ENCODE assay signal across 9 mouse cellular contexts in the genomic region with DNA sequence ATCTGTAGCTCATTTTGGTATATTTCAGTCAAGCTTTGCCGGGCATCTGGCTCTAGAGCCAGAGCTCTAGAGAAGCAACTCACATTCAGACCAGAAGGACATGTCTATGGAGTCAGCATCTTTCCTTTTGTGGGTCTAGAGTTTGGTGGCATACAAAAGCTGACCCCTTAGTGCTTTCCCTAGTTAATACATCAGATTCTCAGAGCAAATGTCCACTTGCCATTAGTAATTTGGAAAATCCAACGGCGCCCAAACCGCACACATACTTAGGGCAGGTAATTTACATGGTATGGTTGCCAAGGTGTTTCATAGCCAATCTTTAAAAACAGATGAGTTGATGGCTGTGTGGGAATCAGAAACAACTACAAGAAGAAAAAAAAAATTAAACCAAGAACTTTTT. TPM values are rescaled to one million over a fixed set of nuclear protein-coding genes. Genes with fewer than 3 reads are reported as not detected.
A peak's percentile ranks its signal among the peaks of the same experiment; 100 is the strongest.
DNase-seq lines count a peak whose midpoint lies in the region; ATAC-seq and TF ChIP-seq lines count a peak whose summit lies in the region.
"Had no signal": no experiment of that assay in that cellular context is flagged by ENCODE, and none has a peak within 500 bp of the region (broad histone marks: within the 10 kb centered on the region; RNA-seq: fewer than 3 reads in every experiment).

No protein-coding gene starts in this region.

- peak overlapping the region; percentile 90 for H3K9ac ChIP-seq in heart, embryonic 12.5 days
- no peak overlapping the region for H3K9ac ChIP-seq in hindbrain, embryonic 13.5 days
- H3K9ac ChIP-seq in liver, postnatal 0 days (replicated peaks) = no peak overlapping the region

- DNase-seq in heart, adult 18-20 months = no peak
- no peak for DNase-seq in embryonic facial prominence, embryonic 10.5 days (ENCODE audit: low spot score)
- no peak for DNase-seq in liver, postnatal 0 days
- no peak for DNase-seq in urinary bladder, adult 2 months (ENCODE audit: low spot score)
- DNase-seq in urinary bladder, postnatal 10 days (ENCODE audit: low spot score) = no peak
- DNase-seq in T-cell, adult 2 months (ENCODE audit: low spot score) = no peak
- DNase-seq: right cerebral cortex, postnatal 14 days had no signal

- TF ChIP-seq CTCF in liver, postnatal 0 days (IDR thresholded peaks at IDR 0.05; ENCODE audit: low read depth) = no peak

- H3K36me3 ChIP-seq in heart, embryonic 12.5 days = peaks cover 5% of the 10 kb centered on the region
- H3K36me3 ChIP-seq in embryonic facial prominence, embryonic 10.5 days (replicated peaks) = peaks cover 22% of the 10 kb centered on the region
- H3K36me3 ChIP-seq in hindbrain, embryonic 13.5 days = no peaks in the 10 kb centered on the region
- H3K36me3 ChIP-seq in liver, postnatal 0 days (replicated peaks; ENCODE audit: insufficient read depth, low read length) = no peaks in the 10 kb centered on the region

- no peak for TF ChIP-seq EP300 in liver, postnatal 0 days (IDR thresholded peaks at IDR 0.05; ENCODE audit: low read depth)

- peak overlapping the region; percentile 76 for H3K4me3 ChIP-seq in heart, embryonic 12.5 days
- peak overlapping the region; percentile 81 for H3K4me3 ChIP-seq in embryonic facial prominence, embryonic 10.5 days
- H3K4me3 ChIP-seq in hindbrain, embryonic 13.5 days = no peak overlapping the region; the same call in 1 of the 2 replicates
- H3K4me3 ChIP-seq in liver, postnatal 0 days (ENCODE audit: low read depth, low read length) = 0 out of 2 replicates have a peak overlapping the region, but pooled peaks have one; percentile 46

- peaks cover 43% of the 10 kb centered on the region for H3K4me1 ChIP-seq in heart, embryonic 12.5 days (replicated peaks)
- H3K4me1 ChIP-seq in embryonic facial prominence, embryonic 10.5 days = peaks cover 72% of the 10 kb centered on the region
- peaks cover 14% of the 10 kb centered on the region for H3K4me1 ChIP-seq in hindbrain, embryonic 13.5 days (replicated peaks)
- 0 out of 2 replicates have a peak, but pooled peaks cover 3% of the 10 kb centered on the region for H3K4me1 ChIP-seq in liver, postnatal 0 days (ENCODE audit: insufficient read depth)

- peak overlapping the region; percentile 74 for H3K4me2 ChIP-seq in heart, embryonic 12.5 days
- H3K4me2 ChIP-seq in hindbrain, embryonic 13.5 days = peak overlapping the region; percentile 92
- H3K4me2 ChIP-seq in liver, postnatal 0 days (ENCODE audit: low read depth, low read length) = 0 out of 2 replicates have a peak overlapping the region, but pooled peaks have one; percentile 71

- no peaks in the 10 kb centered on the region for H3K9me3 ChIP-seq in heart, embryonic 12.5 days (replicated peaks)
- H3K9me3 ChIP-seq in embryonic facial prominence, embryonic 10.5 days = no peaks in the 10 kb centered on the region
- H3K9me3 ChIP-seq in hindbrain, embryonic 13.5 days = no peaks in the 10 kb centered on the region
- H3K9me3 ChIP-seq in liver, postnatal 0 days (ENCODE audit: low read length) = no peaks in the 10 kb centered on the region

- 61% methylated on average over 4 of the region's 4 CpGs for WGBS in heart, embryonic 12.5 days
- 83% methylated on average over 4 of the region's 4 CpGs for WGBS in embryonic facial prominence, embryonic 10.5 days
- WGBS in hindbrain, embryonic 13.5 days = 94% methylated on average over 4 of the region's 4 CpGs
- 72% methylated on average over 4 of the region's 4 CpGs for WGBS in liver, postnatal 0 days (ENCODE audit: insufficient replicate concordance)

- ATAC-seq in heart, embryonic 12.5 days (ENCODE audit: insufficient number of reproducible peaks, low FRiP score) = no peak
- ATAC-seq in hindbrain, embryonic 13.5 days (ENCODE audit: low FRiP score) = no peak
- ATAC-seq in liver, postnatal 0 days = no peak

- no peaks in the 10 kb centered on the region for H3K27me3 ChIP-seq in heart, embryonic 12.5 days (replicated peaks)
- H3K27me3 ChIP-seq in embryonic facial prominence, embryonic 10.5 days (replicated peaks; ENCODE audit: low read depth, poor library complexity, severe bottlenecking) = no peaks in the 10 kb centered on the region
- H3K27me3 ChIP-seq in hindbrain, embryonic 13.5 days = 0 out of 2 replicates have a peak, but pooled peaks cover 10% of the 10 kb centered on the region
- no peaks in the 10 kb centered on the region for H3K27me3 ChIP-seq in liver, postnatal 0 days (ENCODE audit: insufficient read depth, low read length)

- peak overlapping the region; percentile 98 for H3K27ac ChIP-seq in heart, embryonic 12.5 days (ENCODE audit: poor library complexity, severe bottlenecking)
- peak overlapping the region; percentile 95 for H3K27ac ChIP-seq in embryonic facial prominence, embryonic 10.5 days (replicated peaks)
- H3K27ac ChIP-seq in hindbrain, embryonic 13.5 days = no peak overlapping the region
- no peak overlapping the region for H3K27ac ChIP-seq in liver, postnatal 0 days (ENCODE audit: low read depth)

RNA-seq across cellular contexts. Expression of a gene that starts 1.2 kb away (rescaled TPM):
- polyA plus RNA-seq in heart, embryonic 12.5 days (2016; fragmentation: Nextera tagmentation; extraction: Ambion mirVana) = 42.0 and 45.6 TPM in 2 replicates
- 10 to 100 TPM; 42.7 to 51.6 TPM for total RNA-seq in heart, adult 18-20 months (2021)
- polyA plus RNA-seq in embryonic facial prominence, embryonic 10.5 days (2016; fragmentation: Nextera tagmentation; extraction: Ambion mirVana) = 30.8 and 36.4 TPM in 2 replicates
- polyA plus RNA-seq in hindbrain, embryonic 13.5 days (2015; fragmentation: Nextera tagmentation; extraction: Ambion mirVana) = 7.2 and 8.1 TPM in 2 replicates
- polyA plus RNA-seq in liver, postnatal 0 days (2015; fragmentation: Nextera tagmentation; extraction: Ambion mirVana) = 2.5 and 3.2 TPM in 2 replicates
- polyA plus RNA-seq in urinary bladder, adult 2 months (2012; rRNA removed) = 10.1 and 12.0 TPM in 2 replicates

Comparison
In these comparisons a context has a peak if more than half of its experiments do, and no peak if none do; other contexts are left out.
1. H3K27ac ChIP-seq: peak in heart, embryonic 12.5 days (single experiment) and embryonic facial prominence, embryonic 10.5 days (single experiment); none in hindbrain, embryonic 13.5 days (single experiment) and liver, postnatal 0 days (single experiment).
2. Peak in every context shown above with its lines, with median percentiles within 50 percentile points of each other: H3K4me2 ChIP-seq.